In genomic region chr11:120517147-120517546, GRCm38 (mm10) we compare ENCODE assay signal across 36 mouse cellular contexts. TPM values are rescaled to one million over a fixed set of nuclear protein-coding genes. Genes with fewer than 3 reads are reported as not detected.
"Had no signal": no experiment of that assay in that cellular context is flagged by ENCODE, and none has a peak within 500 bp of the region (broad histone marks: within the 10 kb centered on the region; RNA-seq: fewer than 3 reads in every experiment).

No protein-coding gene starts in this region.

- ATAC-seq: hindbrain, embryonic 16.5 days; hindbrain, postnatal 0 days; inflammation-experienced regulatory T-cells, adult 6 months; intestine, embryonic 16.5 days had no signal

- H3K36me3 ChIP-seq: heart, embryonic 10.5 days; heart, embryonic 12.5 days; heart, embryonic 13.5 days; heart, embryonic 15.5 days; hindbrain, embryonic 10.5 days; hindbrain, embryonic 12.5 days; hindbrain, embryonic 13.5 days; hindbrain, embryonic 15.5 days; kidney, embryonic 15.5 days had no signal

- DNase-seq: heart, postnatal 10 days; heart, postnatal 14 days; heart, postnatal 36 days; heart, postnatal 4 days; kidney, adult 11 months; kidney, adult 18-20 months; kidney, adult 2 months; kidney, adult 8-10 months; kidney, adult 9 months; kidney, postnatal 10 days; kidney, postnatal 14 days; kidney, postnatal 36 days; kidney, postnatal 4 days; layer of hippocampus, adult 9-11 months; layer of hippocampus, postnatal 36 days had no signal

- H3K4me3 ChIP-seq: heart, embryonic 10.5 days; heart, embryonic 12.5 days; heart, embryonic 13.5 days; heart, embryonic 15.5 days; hindbrain, embryonic 10.5 days; hindbrain, embryonic 12.5 days; hindbrain, embryonic 13.5 days; hindbrain, embryonic 15.5 days; kidney, embryonic 15.5 days; layer of hippocampus, adult 2 months; left cerebral cortex, adult 2 months had no signal

- H3K27me3 ChIP-seq: heart, embryonic 12.5 days; hindbrain, embryonic 15.5 days; kidney, embryonic 15.5 days had no signal

- H3K9me3 ChIP-seq: heart, embryonic 10.5 days; heart, embryonic 12.5 days; heart, embryonic 13.5 days; heart, embryonic 15.5 days; hindbrain, embryonic 10.5 days; hindbrain, embryonic 12.5 days; hindbrain, embryonic 13.5 days; hindbrain, embryonic 15.5 days; kidney, embryonic 15.5 days had no signal

- H3K27ac ChIP-seq: heart, embryonic 10.5 days; heart, embryonic 13.5 days; heart, embryonic 15.5 days; hindbrain, embryonic 10.5 days; hindbrain, embryonic 12.5 days; hindbrain, embryonic 13.5 days; hindbrain, embryonic 14.5 days; hindbrain, embryonic 15.5 days; hindbrain, postnatal 0 days; kidney, postnatal 0 days; layer of hippocampus, adult 2 months; left cerebral cortex, adult 2 months had no signal

- H3K4me2 ChIP-seq: heart, embryonic 11.5 days; heart, embryonic 12.5 days; heart, embryonic 13.5 days; heart, embryonic 15.5 days; hindbrain, embryonic 12.5 days; hindbrain, embryonic 13.5 days; hindbrain, embryonic 14.5 days; hindbrain, embryonic 15.5 days; kidney, embryonic 15.5 days had no signal

- H3K4me1 ChIP-seq: hindbrain, embryonic 15.5 days had no signal

- H3K9ac ChIP-seq: heart, embryonic 12.5 days; heart, embryonic 15.5 days; hindbrain, embryonic 12.5 days; hindbrain, embryonic 13.5 days; hindbrain, embryonic 14.5 days; hindbrain, embryonic 15.5 days; kidney, embryonic 15.5 days had no signal

RNA-seq across cellular contexts. Expression of gene Gcgr, which starts 13.4 kb away (rescaled TPM):
- polyA plus RNA-seq: inflammation-experienced regulatory T-cells, adult 6 months had no signal

RNA-seq across cellular contexts. Expression of gene Ppp1r27, which starts 33.8 kb away (rescaled TPM):
- polyA plus RNA-seq: heart, embryonic 10.5 days; heart, embryonic 11.5 days; heart, embryonic 12.5 days; heart, embryonic 13.5 days; heart, embryonic 14.5 days; hindbrain, embryonic 11.5 days; hindbrain, embryonic 12.5 days; hindbrain, embryonic 13.5 days; hindbrain, embryonic 14.5 days; hindbrain, embryonic 15.5 days; hindbrain, embryonic 16.5 days; hindbrain, postnatal 0 days; inflammation-experienced regulatory T-cells, adult 6 months; intestine, embryonic 16.5 days; large intestine, adult 2 months had no signal
